Mouse (Mus musculus): ENCODE measurements around the gene Dock4. TPM values are rescaled to one million over a fixed set of nuclear protein-coding genes. Genes with fewer than 3 reads are reported as not detected.

Gene Dock4
- polyA plus RNA-seq, 1 experiment from 2014 or later = 34.3 TPM

DNA sequence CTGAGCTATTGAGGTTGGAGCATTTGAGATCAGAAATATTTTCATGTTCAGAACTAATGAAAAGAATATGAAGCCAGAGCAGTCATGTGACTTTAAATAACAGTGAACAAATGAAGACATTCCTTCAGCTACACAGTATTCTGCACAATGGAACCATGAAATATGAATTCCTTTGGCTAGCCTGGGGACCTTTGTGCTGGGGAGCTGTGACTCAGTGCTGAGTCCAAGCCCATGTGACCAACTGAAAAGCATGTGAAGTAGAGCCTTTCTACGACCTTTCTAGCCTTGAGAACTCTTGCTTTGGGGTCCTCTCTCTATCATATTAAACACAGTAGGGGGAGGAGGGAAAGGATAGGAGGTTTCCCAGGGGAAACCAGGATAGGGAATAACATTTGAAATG is 327.3 kb downstream of the Dock4 start:
- WGBS = 83% methylated on average over 1 of the region's 1 CpGs
- DNase-seq (no peak), ATAC-seq (ENCODE audit: low FRiP score, low TSS enrichment) (no peak)
- H3K4me2 ChIP-seq (ENCODE audit: low read length) = no peak overlapping the region
- H3K27me3 ChIP-seq (ENCODE audit: control insufficient read depth, insufficient read depth, low read length) = no peaks in the 10 kb centered on the region
- no peaks in the 10 kb centered on the region for H3K4me1 ChIP-seq (ENCODE audit: control insufficient read depth, insufficient read depth, low read length)
- H3K27ac ChIP-seq (replicated peaks; ENCODE audit: low read depth, low read length) = no peak overlapping the region
- H3K9me3 ChIP-seq (ENCODE audit: control insufficient read depth, low read length) = no peaks in the 10 kb centered on the region
- H3K36me3 ChIP-seq (ENCODE audit: control insufficient read depth, insufficient read depth, low read length) = no peaks in the 10 kb centered on the region
- no peak overlapping the region for H3K4me3 ChIP-seq (replicated peaks; ENCODE audit: low read depth, low read length)
- no peak overlapping the region for H3K9ac ChIP-seq (replicated peaks; ENCODE audit: low read length)

DNA sequence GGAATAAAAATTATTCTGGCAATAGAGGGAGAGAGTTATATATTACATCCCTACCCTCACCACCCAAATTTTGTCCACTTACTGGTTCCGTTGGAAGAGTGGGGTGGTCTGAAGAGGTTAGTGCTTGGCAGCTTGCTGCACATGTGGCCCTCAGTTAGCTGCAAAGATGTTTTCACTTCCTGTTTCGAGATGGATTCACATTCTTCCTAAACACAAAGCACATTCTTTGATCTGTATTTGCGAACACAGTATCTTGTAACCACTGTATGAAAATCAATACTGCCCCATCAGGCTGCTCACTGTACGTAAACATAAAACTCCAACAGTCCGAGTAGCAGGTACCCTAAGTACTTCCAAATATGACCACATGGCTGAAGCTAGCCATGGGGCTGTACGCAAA is 335.8 kb downstream of the Dock4 start:
- 95% methylated on average over 6 of the region's 6 CpGs for WGBS
- Histone ChIP-seq H3K4me1 (ENCODE audit: control insufficient read depth, insufficient read depth, low read length) (no peaks in the 10 kb centered on the region), H3K36me3 (ENCODE audit: control insufficient read depth, insufficient read depth, low read length) (peaks cover 12% of the 10 kb centered on the region), H3K4me3 (replicated peaks; ENCODE audit: low read depth, low read length) (no peak overlapping the region), H3K9me3 (ENCODE audit: control insufficient read depth, low read length) (no peaks in the 10 kb centered on the region), H3K9ac (replicated peaks; ENCODE audit: low read length) (no peak overlapping the region), H3K27me3 (ENCODE audit: control insufficient read depth, insufficient read depth, low read length) (no peaks in the 10 kb centered on the region), H3K4me2 (ENCODE audit: low read length) (no peak overlapping the region), H3K27ac (replicated peaks; ENCODE audit: low read depth, low read length) (no peak overlapping the region)
- ATAC-seq (ENCODE audit: low FRiP score, low TSS enrichment) (no peak), DNase-seq (no peak)

DNA sequence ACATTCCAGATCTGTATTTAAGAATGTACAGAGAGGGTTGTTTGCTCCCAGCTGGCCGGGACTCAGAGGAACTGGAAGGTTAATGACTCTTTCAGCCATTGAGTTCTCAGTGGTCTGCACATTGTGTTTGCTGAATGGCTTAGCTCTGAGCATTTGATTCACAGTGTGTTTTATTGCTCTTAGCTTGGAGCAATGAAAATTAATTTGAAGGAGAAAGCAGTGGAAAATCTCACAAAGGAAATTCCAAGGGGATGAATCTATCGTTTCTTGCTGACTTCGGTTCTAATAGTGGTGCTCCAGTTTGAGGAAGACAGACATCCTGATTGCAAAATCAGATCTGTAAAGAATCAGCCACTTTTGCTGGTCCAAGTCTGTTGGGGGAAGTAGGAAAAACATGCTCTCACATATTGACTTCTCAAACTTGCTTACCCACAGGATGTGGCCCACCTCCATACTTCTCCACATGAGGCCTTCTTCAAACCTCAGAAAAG is 342.9 kb downstream of the Dock4 start:
- 0 out of 2 replicates have a peak overlapping the region, but pooled peaks have one; percentile 28 for H3K27ac ChIP-seq (replicated peaks; ENCODE audit: low read depth, low read length)
- H3K9ac ChIP-seq (replicated peaks; ENCODE audit: low read length) = no peak overlapping the region
- WGBS = 42% methylated on average over 3 of the region's 3 CpGs

DNA sequence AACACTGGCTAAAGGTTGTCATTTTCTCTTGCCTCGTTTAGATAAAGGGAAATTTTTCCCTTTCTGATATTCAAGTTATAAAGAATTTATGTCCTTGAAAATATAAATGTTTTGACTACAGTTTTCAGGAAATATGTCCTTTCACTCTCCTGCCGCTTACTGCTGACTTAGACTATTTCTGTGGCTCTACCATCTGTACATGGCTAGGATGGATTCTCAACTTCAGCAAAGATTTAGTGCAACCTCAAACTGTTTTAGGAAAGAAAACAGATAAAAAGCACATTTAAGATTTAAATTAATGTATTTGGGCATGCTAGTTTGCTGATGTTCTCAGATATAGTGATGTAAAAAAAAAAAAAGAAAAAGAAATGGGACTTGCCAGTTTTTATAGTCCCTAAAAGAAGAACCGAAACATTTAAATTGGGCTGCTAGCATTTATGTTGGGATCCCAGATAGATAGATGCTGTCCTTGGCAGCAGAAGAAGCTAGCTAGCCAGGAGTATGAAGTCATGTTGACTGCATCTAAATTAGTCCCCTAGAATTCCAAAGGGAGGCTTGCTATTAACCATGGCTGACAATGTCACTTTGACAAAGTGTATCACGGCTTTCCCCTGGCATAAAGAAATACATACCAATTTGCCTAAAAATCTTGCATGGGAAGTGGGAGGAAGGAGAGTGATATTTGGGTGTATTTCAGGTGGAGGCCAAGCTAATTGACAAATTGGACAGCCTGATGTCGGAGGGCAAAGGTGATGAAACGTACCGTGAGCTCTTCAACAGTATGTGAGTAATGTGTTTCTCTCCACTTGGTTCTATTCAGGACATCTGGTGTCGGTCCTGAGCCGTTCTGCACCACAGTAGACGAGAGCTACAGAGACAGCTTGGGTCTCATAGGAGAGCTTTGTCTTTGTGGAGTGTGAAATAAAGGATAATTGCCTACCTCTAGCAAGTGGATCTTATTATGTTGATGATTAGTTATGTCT is 343.9 kb downstream of the Dock4 start:
- no peaks in the 10 kb centered on the region for H3K9me3 ChIP-seq (ENCODE audit: control insufficient read depth, low read length)
- no peak overlapping the region for H3K9ac ChIP-seq (replicated peaks; ENCODE audit: low read length)
- no peak overlapping the region for H3K4me2 ChIP-seq (ENCODE audit: low read length)
- 38% methylated on average over 10 of the region's 10 CpGs for WGBS
- peak; percentile 46 for DNase-seq
- ATAC-seq (ENCODE audit: low FRiP score, low TSS enrichment) = peak; percentile 74
- H3K27ac ChIP-seq (replicated peaks; ENCODE audit: low read depth, low read length) = no peak overlapping the region; the same call in 1 of the 2 replicates
- H3K4me1 ChIP-seq (ENCODE audit: control insufficient read depth, insufficient read depth, low read length) = peaks cover 22% of the 10 kb centered on the region
- no peaks in the 10 kb centered on the region for H3K36me3 ChIP-seq (ENCODE audit: control insufficient read depth, insufficient read depth, low read length)
- no peak overlapping the region for H3K4me3 ChIP-seq (replicated peaks; ENCODE audit: low read depth, low read length)
- no peaks in the 10 kb centered on the region for H3K27me3 ChIP-seq (ENCODE audit: control insufficient read depth, insufficient read depth, low read length)

More for the DNA sequence above, 342.9 kb downstream of the Dock4 start:
- Histone ChIP-seq H3K9me3 (ENCODE audit: control insufficient read depth, low read length) (no peaks in the 10 kb centered on the region), H3K27me3 (ENCODE audit: control insufficient read depth, insufficient read depth, low read length) (no peaks in the 10 kb centered on the region), H3K4me2 (ENCODE audit: low read length) (no peak overlapping the region), H3K36me3 (ENCODE audit: control insufficient read depth, insufficient read depth, low read length) (no peaks in the 10 kb centered on the region), H3K4me3 (replicated peaks; ENCODE audit: low read depth, low read length) (no peak overlapping the region), H3K4me1 (ENCODE audit: control insufficient read depth, insufficient read depth, low read length) (peaks cover 22% of the 10 kb centered on the region)
- ATAC-seq (ENCODE audit: low FRiP score, low TSS enrichment) = no peak
- DNase-seq = no peak

DNA sequence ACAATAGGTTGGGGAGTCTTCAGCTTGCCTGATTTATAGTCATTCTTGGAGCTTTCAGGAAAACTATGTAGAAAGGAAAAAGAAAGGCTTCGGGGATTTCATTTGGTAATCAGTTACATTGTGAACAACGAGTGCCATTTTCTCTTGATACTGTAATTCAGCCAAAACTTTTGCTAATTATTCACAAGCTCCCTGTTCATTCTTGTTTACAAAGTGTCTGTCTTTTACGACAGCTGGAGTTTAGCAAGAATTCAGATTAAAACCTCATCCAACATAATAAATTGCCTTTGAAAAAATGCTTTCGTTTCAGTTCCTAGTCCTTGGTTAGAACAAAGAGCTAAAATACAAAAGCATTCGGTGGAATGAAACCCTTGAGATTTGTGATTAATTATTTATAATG is 345.5 kb downstream of the Dock4 start:
- no peak overlapping the region for H3K27ac ChIP-seq (replicated peaks; ENCODE audit: low read depth, low read length)
- H3K4me1 ChIP-seq (ENCODE audit: control insufficient read depth, insufficient read depth, low read length) = peaks cover 22% of the 10 kb centered on the region
- DNase-seq (peak; percentile 45), ATAC-seq (ENCODE audit: low FRiP score, low TSS enrichment) (no peak)
- H3K9ac ChIP-seq (replicated peaks; ENCODE audit: low read length) = no peak overlapping the region
- H3K4me3 ChIP-seq (replicated peaks; ENCODE audit: low read depth, low read length) = no peak overlapping the region
- no peaks in the 10 kb centered on the region for H3K27me3 ChIP-seq (ENCODE audit: control insufficient read depth, insufficient read depth, low read length)
- no peak overlapping the region for H3K4me2 ChIP-seq (ENCODE audit: low read length)
- no peaks in the 10 kb centered on the region for H3K9me3 ChIP-seq (ENCODE audit: control insufficient read depth, low read length)
- no peaks in the 10 kb centered on the region for H3K36me3 ChIP-seq (ENCODE audit: control insufficient read depth, insufficient read depth, low read length)
- 38% methylated on average over 5 of the region's 5 CpGs for WGBS

DNA sequence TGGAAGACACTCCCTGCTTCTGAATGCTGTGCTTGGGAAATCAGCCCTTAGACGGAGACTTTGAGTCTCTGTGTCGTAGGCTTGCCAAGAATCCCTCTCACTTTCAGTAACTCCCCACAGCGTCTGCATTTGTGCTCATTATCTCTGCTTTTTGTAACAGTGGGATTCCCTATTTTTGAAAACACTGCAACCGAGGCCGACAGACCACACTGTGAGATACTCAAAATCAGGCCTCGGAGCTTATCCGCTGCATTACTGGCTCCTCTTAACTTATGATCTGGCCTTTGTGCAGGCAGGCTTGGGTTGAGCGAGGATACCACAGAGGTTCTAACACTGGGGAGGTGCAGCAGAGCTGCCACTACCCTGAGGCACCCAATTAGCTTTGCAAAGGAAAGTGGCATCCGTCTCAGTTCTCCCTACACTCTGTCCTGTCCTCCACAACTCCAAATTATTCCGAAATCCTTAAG is 346.5 kb downstream of the Dock4 start:
- 12% methylated on average over 10 of the region's 10 CpGs for WGBS
- Histone ChIP-seq H3K4me1 (ENCODE audit: control insufficient read depth, insufficient read depth, low read length) (peaks cover 22% of the 10 kb centered on the region), H3K36me3 (ENCODE audit: control insufficient read depth, insufficient read depth, low read length) (no peaks in the 10 kb centered on the region), H3K9ac (replicated peaks; ENCODE audit: low read length) (no peak overlapping the region), H3K27ac (replicated peaks; ENCODE audit: low read depth, low read length) (peak overlapping the region; percentile 67), H3K4me2 (ENCODE audit: low read length) (peak overlapping the region; percentile 21), H3K27me3 (ENCODE audit: control insufficient read depth, insufficient read depth, low read length) (no peaks in the 10 kb centered on the region), H3K9me3 (ENCODE audit: control insufficient read depth, low read length) (no peaks in the 10 kb centered on the region), H3K4me3 (replicated peaks; ENCODE audit: low read depth, low read length) (no peak overlapping the region)
- peak; percentile 67 for DNase-seq
- ATAC-seq (ENCODE audit: low FRiP score, low TSS enrichment) = peak; percentile 53; the same call in 1 of the 2 replicates

DNA sequence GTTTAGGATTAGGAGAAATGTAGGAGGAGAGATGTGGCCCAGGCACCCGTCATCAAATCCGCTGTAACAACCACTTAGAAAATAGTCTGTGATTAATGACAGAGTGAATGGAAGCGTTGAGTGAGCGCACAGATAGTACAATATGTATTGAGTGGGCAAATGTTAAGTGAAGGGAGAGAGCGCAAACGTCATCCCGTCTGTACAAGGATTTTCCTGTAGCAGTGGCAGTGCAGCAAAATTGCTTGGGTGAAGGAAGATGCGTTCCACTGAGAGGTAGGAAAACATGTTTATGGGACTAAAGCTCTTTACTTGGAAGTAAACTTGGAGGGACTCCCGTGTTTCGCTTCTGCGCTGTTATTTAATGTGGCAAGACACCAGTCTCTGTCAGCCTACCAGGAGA is 348.3 kb downstream of the Dock4 start:
- no peak for ATAC-seq (ENCODE audit: low FRiP score, low TSS enrichment)
- H3K4me1 ChIP-seq (ENCODE audit: control insufficient read depth, insufficient read depth, low read length) = peaks cover 19% of the 10 kb centered on the region

DNA sequence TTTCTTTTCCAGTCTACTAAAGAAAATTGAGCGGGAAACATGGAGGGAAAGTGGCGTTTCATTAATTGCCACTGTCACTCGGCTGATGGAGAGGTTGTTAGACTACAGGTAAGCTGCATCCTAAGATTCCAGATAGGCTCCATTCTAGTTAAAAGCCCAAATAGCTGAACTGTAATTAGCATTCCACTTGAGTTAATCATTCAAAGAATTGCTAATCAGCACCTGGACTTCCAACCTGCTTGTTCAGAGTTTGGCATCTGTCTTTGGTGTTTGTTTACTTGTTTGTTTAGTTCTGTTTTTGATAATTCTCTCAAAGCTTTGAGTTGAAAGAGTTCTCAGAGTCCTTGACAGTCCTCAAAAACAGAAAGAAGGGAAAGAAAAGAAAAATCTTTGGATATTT is 349.0 kb downstream of the Dock4 start:
- H3K4me2 ChIP-seq (ENCODE audit: low read length) = no peak overlapping the region
- no peak for DNase-seq
- no peaks in the 10 kb centered on the region for H3K36me3 ChIP-seq (ENCODE audit: control insufficient read depth, insufficient read depth, low read length)
- H3K4me1 ChIP-seq (ENCODE audit: control insufficient read depth, insufficient read depth, low read length) = peaks cover 15% of the 10 kb centered on the region
- H3K27ac ChIP-seq (replicated peaks; ENCODE audit: low read depth, low read length) = no peak overlapping the region
- ATAC-seq (ENCODE audit: low FRiP score, low TSS enrichment) = no peak
- H3K27me3 ChIP-seq (ENCODE audit: control insufficient read depth, insufficient read depth, low read length) = no peaks in the 10 kb centered on the region
- H3K4me3 ChIP-seq (replicated peaks; ENCODE audit: low read depth, low read length) = no peak overlapping the region
- no peaks in the 10 kb centered on the region for H3K9me3 ChIP-seq (ENCODE audit: control insufficient read depth, low read length)
- 78% methylated on average over 3 of the region's 3 CpGs for WGBS
- H3K9ac ChIP-seq (replicated peaks; ENCODE audit: low read length) = no peak overlapping the region

More for the DNA sequence above, 348.3 kb downstream of the Dock4 start:
- no peaks in the 10 kb centered on the region for H3K36me3 ChIP-seq (ENCODE audit: control insufficient read depth, insufficient read depth, low read length)
- H3K27me3 ChIP-seq (ENCODE audit: control insufficient read depth, insufficient read depth, low read length) = no peaks in the 10 kb centered on the region
- H3K4me2 ChIP-seq (ENCODE audit: low read length) = no peak overlapping the region
- 82% methylated on average over 11 of the region's 11 CpGs for WGBS
- no peak overlapping the region for H3K27ac ChIP-seq (replicated peaks; ENCODE audit: low read depth, low read length)
- DNase-seq = no peak
- H3K4me3 ChIP-seq (replicated peaks; ENCODE audit: low read depth, low read length) = no peak overlapping the region
- H3K9me3 ChIP-seq (ENCODE audit: control insufficient read depth, low read length) = no peaks in the 10 kb centered on the region
- no peak overlapping the region for H3K9ac ChIP-seq (replicated peaks; ENCODE audit: low read length)

All from midbrain, embryonic 14.5 days (tissue).